Mouse (Mus musculus) adrenal gland, postnatal 10 days (tissue): Measurements from ENCODE around the gene Gnb3. TPM values are rescaled to one million over a fixed set of nuclear protein-coding genes. Genes with fewer than 3 reads are reported as not detected.
"Not testable (repeated sequence)": the region's sequence is repeated elsewhere in the genome, so short reads cannot be mapped to it uniquely, and the experiment has no call there.

Experiments used
- DNase-seq: peaks from one replicate; pipeline ENCODE4 v3.0.0; 2021; ENCODE audit warnings: mixed read lengths
- total RNA-seq, 2 experiments: library from RNA; stranded (reverse); gene quantifications; 2 replicates each; pipeline ENCODE4 v1.2.3; 2021

The Gnb3 gene
- total RNA-seq, 2 experiments from 2014 or later, result 7.5 to 9.7 TPM

DNA sequence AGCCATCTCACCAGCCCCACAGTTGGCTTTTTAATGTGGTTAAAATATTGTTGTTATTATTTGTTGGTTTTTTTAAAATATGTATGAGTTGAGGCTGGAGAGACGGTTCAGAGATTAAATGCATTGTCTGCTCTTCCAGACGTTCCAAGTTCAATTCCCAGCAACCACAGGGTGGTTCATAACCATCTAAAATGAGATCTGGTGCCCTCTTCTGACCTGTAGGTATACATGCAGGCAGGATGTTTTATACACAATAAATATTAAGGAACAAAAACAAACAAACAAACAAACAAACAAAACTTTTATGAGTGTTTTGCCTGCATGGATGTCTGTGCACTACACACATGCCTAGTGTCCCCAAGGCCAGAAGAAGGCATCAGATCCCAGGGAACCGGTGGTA is 37.0 kb downstream of the Gnb3 start:
- no peak for DNase-seq

GRCm38 (mm10) chr6:124802400-124802799 is 37.7 kb downstream of the Gnb3 start:
- not testable (repeated sequence) for DNase-seq

DNA sequence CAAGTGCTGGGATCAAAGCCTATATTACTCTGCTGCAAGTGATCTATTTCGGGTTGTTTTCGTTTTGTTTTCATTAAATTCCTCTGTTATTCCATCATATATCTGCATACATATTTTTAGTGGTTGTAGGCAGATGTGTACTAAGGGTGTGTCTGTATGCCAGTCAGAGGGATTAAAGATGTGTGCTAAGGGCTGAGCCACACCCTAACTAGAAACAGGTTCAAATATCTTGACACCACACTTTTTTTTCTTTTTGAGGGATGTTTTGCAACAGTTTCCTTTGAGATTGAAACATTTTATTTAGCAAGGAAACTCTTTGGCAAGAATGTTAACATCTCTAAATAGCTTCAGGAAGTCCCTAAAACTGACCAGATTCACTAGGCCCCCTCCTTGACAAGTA is 43.9 kb downstream of the Gnb3 start:
- no peak for DNase-seq

DNA sequence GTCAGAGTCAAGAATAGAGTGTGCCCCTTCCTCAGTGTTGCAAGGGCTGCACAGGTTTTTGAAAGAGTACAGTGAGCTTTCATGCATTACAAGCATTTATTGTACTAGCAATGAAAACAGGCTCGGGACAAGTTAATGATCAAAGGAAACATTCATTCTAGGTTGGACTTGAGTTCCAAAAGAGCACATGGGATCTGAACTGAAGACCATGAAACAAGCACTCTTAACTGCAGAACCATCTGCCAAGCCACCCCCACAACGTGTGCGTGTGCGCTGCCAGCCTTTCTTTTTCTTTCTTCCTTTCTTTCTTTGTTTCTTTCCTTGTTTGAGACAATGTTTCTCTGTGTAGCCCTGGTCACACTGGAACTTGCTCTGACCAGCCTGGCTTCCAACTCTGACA is 44.3 kb downstream of the Gnb3 start:
- no peak for DNase-seq

GRCm38 (mm10) chr6:124791911-124792310 is 48.2 kb downstream of the Gnb3 start:
- no peak for DNase-seq

- DNase-seq, result no peak
These were observed 50.0 kb downstream of the Gnb3 start for GRCm38 (mm10) chr6:124790121-124790520.

DNA sequence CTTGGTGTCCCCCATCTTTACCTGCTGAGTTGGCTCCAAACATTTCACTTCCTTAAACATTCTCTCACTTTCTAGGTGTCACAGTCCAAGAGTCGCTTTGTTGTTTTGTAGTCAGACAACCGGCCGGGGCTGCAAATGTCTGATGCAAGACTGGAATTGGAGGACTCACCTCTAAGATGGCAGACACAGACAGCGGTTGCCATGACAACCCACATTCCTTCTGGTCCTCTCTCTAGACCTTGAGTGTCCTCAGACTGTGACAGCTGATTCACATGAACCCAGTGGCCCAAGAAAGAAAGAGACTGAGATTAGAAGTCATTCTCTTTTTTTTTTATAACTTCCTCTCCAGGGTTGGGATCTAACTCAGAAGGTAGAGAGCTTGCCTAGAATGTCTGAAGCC is 50.6 kb downstream of the Gnb3 start:
- no peak for DNase-seq

GRCm38 (mm10) chr6:124787722-124788121 is 52.4 kb downstream of the Gnb3 start:
- DNase-seq, result no peak

GRCm38 (mm10) chr6:124786756-124787420 is 53.2 kb downstream of the Gnb3 start:
- DNase-seq, result no peak

Other genes with a start within 250 kb of the Gnb3 start
- 1 to 10 TPM; 2.5 to 4.2 TPM for gene C1s2, start 204.2 kb downstream of the Gnb3 start, total RNA-seq
- gene Lpcat3, start 177.2 kb downstream of the Gnb3 start, total RNA-seq, result 10 to 100 TPM; 80.8 to 85.7 TPM
- gene Emg1, start 128.1 kb downstream of the Gnb3 start, total RNA-seq, result 10 to 100 TPM; 85.5 to 94.1 TPM
- gene Phb2, start 127.9 kb downstream of the Gnb3 start, total RNA-seq, result 100 to 1,000 TPM; 452 to 487 TPM
- 10 to 100 TPM; 13.0 to 13.5 TPM for gene Ptpn6, start 101.6 kb downstream of the Gnb3 start, total RNA-seq
- gene Grcc10, start 98.9 kb downstream of the Gnb3 start, total RNA-seq, result 100 to 1,000 TPM; 321 to 324 TPM
- gene Gm45234, start 84.3 kb downstream of the Gnb3 start, total RNA-seq, result 1 to 10 TPM in 1 of 2 experiments, not detected in 1; 1.1 TPM
- gene Atn1, start 83.8 kb downstream of the Gnb3 start, total RNA-seq, result 10 to 100 TPM; 64.0 to 71.5 TPM
- 10 to 100 TPM; 13.0 to 21.0 TPM for gene Eno2, start 70.6 kb downstream of the Gnb3 start, total RNA-seq
- gene Lrrc23, start 60.5 kb downstream of the Gnb3 start, total RNA-seq, result under 1 TPM in 1 of 2 experiments, not detected in 1; 0.72 TPM
- 10 to 100 TPM; 11.7 to 15.2 TPM for gene Spsb2, start 31.6 kb downstream of the Gnb3 start, total RNA-seq
- 100 to 1,000 TPM; 504 to 601 TPM for gene Tpi1, start 26.0 kb downstream of the Gnb3 start, total RNA-seq
- gene Usp5, start 10.8 kb downstream of the Gnb3 start, total RNA-seq, result 100 to 1,000 TPM in 1 of 2 experiments, 10 to 100 TPM in 1; 89.2 to 111 TPM
- gene Cdca3, start 10.7 kb downstream of the Gnb3 start, total RNA-seq, result 10 to 100 TPM; 26.3 to 28.8 TPM
- gene P3h3, start 17.5 kb upstream of the Gnb3 start, total RNA-seq, result 10 to 100 TPM; 26.6 to 29.6 TPM
- gene Gpr162, start 23.7 kb upstream of the Gnb3 start, total RNA-seq, result 1 to 10 TPM; 3.5 to 5.2 TPM
- gene Cd4, start 47.9 kb upstream of the Gnb3 start, total RNA-seq, result 1 to 10 TPM; 3.8 to 4.0 TPM
- gene Lag3, start 71.4 kb upstream of the Gnb3 start, total RNA-seq, result 1 to 10 TPM; 1.4 to 1.8 TPM
- gene Ptms, start 79.8 kb upstream of the Gnb3 start, total RNA-seq, result 100 to 1,000 TPM; 824 to 887 TPM
- 100 to 1,000 TPM; 271 to 288 TPM for gene Mlf2, start 91.1 kb upstream of the Gnb3 start, total RNA-seq
- 100 to 1,000 TPM; 122 to 129 TPM for gene Cops7a, start 125.3 kb upstream of the Gnb3 start, total RNA-seq
- gene Pianp, start 156.4 kb upstream of the Gnb3 start, total RNA-seq, result 1 to 10 TPM; 3.8 to 5.6 TPM
- gene Zfp384, start 168.9 kb upstream of the Gnb3 start, total RNA-seq, result 10 to 100 TPM; 43.3 to 52.6 TPM
- gene Ing4, start 199.5 kb upstream of the Gnb3 start, total RNA-seq, result 10 to 100 TPM; 72.5 to 83.1 TPM
- gene Acrbp, start 209.4 kb upstream of the Gnb3 start, total RNA-seq, result 1 to 10 TPM; 4.6 to 7.5 TPM
- gene Lpar5, start 227.6 kb upstream of the Gnb3 start, total RNA-seq, result 1 to 10 TPM in 1 of 2 experiments, under 1 TPM in 1; 0.90 to 1.4 TPM